Mouse (Mus musculus) lung, adult 2 months (tissue): ENCODE measurements at regions not wholly inside any gene's neighbourhood (a gene's known extent, or its start where the extent isn't known, plus 50 kb on each side); places are given as distances from the start of the nearest gene placed in this dataset.

ENCODE experiments used
- CTCF ChIP-seq: fragments of 200-500 bp; IDR thresholded peaks from 2 replicates; pipeline ENCODE4 v1.5.1; 2011; ENCODE audit warnings: mild to moderate bottlenecking, low read length, control low read depth; ENCODE audit not compliant: insufficient read depth
- POLR2A ChIP-seq: fragments of 200-500 bp; IDR thresholded peaks from 2 replicates; pipeline ENCODE4 v1.6.1; 2011; ENCODE audit warnings: low read depth, mild to moderate bottlenecking, control low read depth, low read length, borderline replicate concordance; ENCODE audit errors: extremely low read depth

DNA sequence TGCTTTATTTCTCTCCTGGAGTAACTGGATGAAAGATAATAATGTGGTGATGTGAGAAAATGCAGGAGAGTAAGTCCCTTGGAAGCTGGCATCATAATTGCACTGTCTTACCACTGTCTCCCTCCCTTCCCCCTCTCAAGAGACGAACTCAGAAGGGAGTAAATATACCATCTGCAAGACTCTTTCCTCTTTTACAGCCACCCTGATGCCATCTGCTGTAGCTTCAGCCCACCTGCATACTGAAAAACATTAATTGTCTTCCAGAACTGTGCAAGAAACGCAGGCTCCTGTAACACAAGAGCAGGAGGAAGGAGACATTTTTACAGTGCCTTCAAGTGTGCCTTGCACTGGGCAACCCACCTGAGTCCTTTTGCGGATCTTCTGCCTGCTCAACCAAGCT, 482.1 kb downstream of the Igsf11 start:
- TF ChIP-seq POLR2A (no peak), CTCF (no peak)
